12 mouse cellular contexts compared by ENCODE assay signal in genomic region chr4:105423727-105424201, GRCm38 (mm10).
A peak's percentile ranks its signal among the peaks of the same experiment; 100 is the strongest.
DNase-seq lines count a peak whose midpoint lies in the region; ATAC-seq and TF ChIP-seq lines count a peak whose summit lies in the region.
"Had no signal": no experiment of that assay in that cellular context is flagged by ENCODE, and none has a peak within 500 bp of the region (broad histone marks: within the 10 kb centered on the region; RNA-seq: fewer than 3 reads in every experiment).

No protein-coding gene starts in this region.

- TF ChIP-seq CTCF in kidney, postnatal 0 days (IDR thresholded peaks at IDR 0.05; ENCODE audit: low read depth), result no peak

- DNase-seq in kidney, adult 11 months, result peak; percentile 43
- DNase-seq in ES-E14 (ENCODE audit: low read depth, low spot score), result peak; percentile 24
- peak; percentile 8 for DNase-seq in embryonic facial prominence, embryonic 10.5 days (ENCODE audit: low spot score)
- no peak for DNase-seq in kidney, postnatal 0 days (ENCODE audit: low spot score)
- DNase-seq in embryo, embryonic 10 days (ENCODE audit: low spot score), result no peak
- DNase-seq in left cerebral cortex, postnatal 14 days (ENCODE audit: low spot score in 2 of 2), result no peak
- DNase-seq: layer of hippocampus, postnatal 36 days had no signal

- in situ Hi-C loops in ES-E14 (cut with MboI; ENCODE audit: low sequenced_read_pairs in 2 of 2, unreplicated experiment in 2 of 2), result no loop called here

- no peaks in the 10 kb centered on the region for H3K9me3 ChIP-seq in kidney, embryonic 14.5 days (ENCODE audit: control insufficient read depth, low read length)
- no peaks in the 10 kb centered on the region for H3K9me3 ChIP-seq in ES-E14 (ENCODE audit: control insufficient read depth, insufficient read depth, low read depth, low read length)
- no peaks in the 10 kb centered on the region for H3K9me3 ChIP-seq in embryonic facial prominence, embryonic 10.5 days
- H3K9me3 ChIP-seq in kidney, postnatal 0 days (replicated peaks; ENCODE audit: low read length), result no peaks in the 10 kb centered on the region

- no peaks in the 10 kb centered on the region for H3K27me3 ChIP-seq in kidney, embryonic 14.5 days (ENCODE audit: control insufficient read depth, insufficient read depth, low read length)
- no peaks in the 10 kb centered on the region for H3K27me3 ChIP-seq in embryonic facial prominence, embryonic 10.5 days (replicated peaks; ENCODE audit: low read depth, poor library complexity, severe bottlenecking)
- no peaks in the 10 kb centered on the region for H3K27me3 ChIP-seq in kidney, postnatal 0 days (ENCODE audit: insufficient read depth, low read length)

- no peak overlapping the region for H3K4me2 ChIP-seq in kidney, embryonic 14.5 days (replicated peaks; ENCODE audit: low read depth, low read length)
- no peak overlapping the region for H3K4me2 ChIP-seq in kidney, postnatal 0 days (ENCODE audit: low read length)

- peaks cover 20% of the 10 kb centered on the region; the same call in 1 of the 2 replicates for H3K4me1 ChIP-seq in kidney, embryonic 14.5 days (ENCODE audit: control insufficient read depth, insufficient read depth, low read length)
- H3K4me1 ChIP-seq in ES-E14 (ENCODE audit: control insufficient read depth in 2 of 2, insufficient read depth in 2 of 2, low read length in 2 of 2, poor library complexity in 1 of 2), result peaks cover 0 to 3% of the 10 kb centered on the region in 2 experiments; a peak in 2 of 4 replicates
- peaks cover 17% of the 10 kb centered on the region for H3K4me1 ChIP-seq in embryonic facial prominence, embryonic 10.5 days
- H3K4me1 ChIP-seq in kidney, postnatal 0 days (replicated peaks; ENCODE audit: insufficient read depth, low read length), result peaks cover 6% of the 10 kb centered on the region

- no peaks in the 10 kb centered on the region for H3K36me3 ChIP-seq in kidney, embryonic 14.5 days (ENCODE audit: control insufficient read depth, insufficient read depth, low read length)
- H3K36me3 ChIP-seq in ES-E14 (ENCODE audit: control insufficient read depth, insufficient read depth, low read length, poor library complexity, severe bottlenecking), result no peaks in the 10 kb centered on the region
- H3K36me3 ChIP-seq in embryonic facial prominence, embryonic 10.5 days (replicated peaks), result no peaks in the 10 kb centered on the region
- no peaks in the 10 kb centered on the region for H3K36me3 ChIP-seq in kidney, postnatal 0 days (ENCODE audit: insufficient read depth, low read length)

- 66% methylated on average over 3 of the region's 3 CpGs for WGBS in kidney, embryonic 14.5 days
- WGBS in embryonic facial prominence, embryonic 10.5 days, result 85% methylated on average over 3 of the region's 3 CpGs
- WGBS in kidney, postnatal 0 days, result 56% methylated on average over 3 of the region's 3 CpGs

- H3K27ac ChIP-seq in kidney, embryonic 14.5 days (ENCODE audit: low read depth, low read length), result no peak overlapping the region
- H3K27ac ChIP-seq in ES-E14 (ENCODE audit: insufficient read depth, low read depth, low read length, poor library complexity, severe bottlenecking), result peak overlapping the region; percentile 54
- H3K27ac ChIP-seq in embryonic facial prominence, embryonic 10.5 days (replicated peaks), result no peak overlapping the region; the same call in 1 of the 2 replicates
- peak overlapping the region; percentile 66; the same call in 1 of the 2 replicates for H3K27ac ChIP-seq in kidney, postnatal 0 days
- H3K27ac ChIP-seq: liver, embryonic 14.5 days had no signal

- no peak; the same call in 1 of the 2 replicates for ATAC-seq in kidney, embryonic 14.5 days (ENCODE audit: low FRiP score, low TSS enrichment)
- ATAC-seq in kidney, postnatal 0 days (replicated peaks; ENCODE audit: low FRiP score, low read depth), result no peak
- no peak for ATAC-seq in megakaryocyte, adult 5-6 weeks (ENCODE audit: poor library complexity, severe bottlenecking)
- ATAC-seq: CD4-positive, CD25-positive, alpha-beta regulatory T cell, adult 4 months; forebrain, embryonic 14.5 days had no signal

- intact Hi-C loops in left cerebral cortex, postnatal 14 days (cut with DNase I), result no loop called here

- H3K9ac ChIP-seq in kidney, embryonic 14.5 days (ENCODE audit: low read depth, low read length), result no peak overlapping the region
- no peak overlapping the region for H3K9ac ChIP-seq in ES-E14 (ENCODE audit: insufficient read depth, low read depth, low read length, poor library complexity, severe bottlenecking)
- H3K9ac ChIP-seq in kidney, postnatal 0 days (ENCODE audit: low read depth, low read length), result no peak overlapping the region
- H3K9ac ChIP-seq: liver, embryonic 14.5 days had no signal

- no peak overlapping the region for H3K4me3 ChIP-seq in kidney, embryonic 14.5 days (ENCODE audit: low read length)
- no peak overlapping the region for H3K4me3 ChIP-seq in ES-E14 (ENCODE audit: insufficient read depth in 1 of 2, low read depth in 1 of 2, low read length in 2 of 2, poor library complexity in 1 of 2, severe bottlenecking in 1 of 2)
- no peak overlapping the region for H3K4me3 ChIP-seq in embryonic facial prominence, embryonic 10.5 days
- H3K4me3 ChIP-seq in kidney, postnatal 0 days (replicated peaks; ENCODE audit: low read depth, low read length), result no peak overlapping the region

TF ChIP-seq in ES-E14, 5 proteins besides CTCF, POLR2A, EP300 and RAD21:
- TF ChIP-seq MAFK (IDR thresholded peaks at IDR 0.05; ENCODE audit: insufficient read depth, low read depth, low read length) (peak; percentile 77), HCFC1 (IDR thresholded peaks at IDR 0.05; ENCODE audit: borderline replicate concordance, insufficient read depth, low read length) (no peak)

Comparison
In these comparisons a context has a peak if more than half of its experiments do, and no peak if none do; other contexts are left out.
1. DNase-seq: peak in kidney, adult 11 months (single experiment), ES-E14 (single experiment) and embryonic facial prominence, embryonic 10.5 days (single experiment); none in kidney, postnatal 0 days (single experiment), embryo, embryonic 10 days (single experiment) and left cerebral cortex, postnatal 14 days (0 of 2).
2. H3K27ac ChIP-seq: peak in ES-E14 (single experiment) and kidney, postnatal 0 days (single experiment); none in kidney, embryonic 14.5 days (single experiment) and embryonic facial prominence, embryonic 10.5 days (single experiment).